Mouse (Mus musculus) cortical plate, adult 2 months (tissue): ENCODE measurements around the gene Mtrf1l. TPM values are rescaled to one million over a fixed set of nuclear protein-coding genes. Genes with fewer than 3 reads are reported as not detected.

Experiments
- H3K27ac ChIP-seq: fragments of 200-500 bp; 2 replicates; pipeline ENCODE4 v1.5.1; 2012; ENCODE audit warnings: low read length, control low read depth, inconsistent platforms; ENCODE audit not compliant: insufficient read depth
- H3K4me1 ChIP-seq: fragments of 200-500 bp; 2 replicates; pipeline ENCODE4 v1.6.1; 2011; ENCODE audit warnings: low read length; ENCODE audit not compliant: control insufficient read depth, insufficient read depth
- H3K4me3 ChIP-seq: fragments of 200-500 bp; 2 replicates; pipeline ENCODE4 v1.5.1; 2011; ENCODE audit warnings: mild to moderate bottlenecking, low read length, control low read depth; ENCODE audit not compliant: insufficient read depth
- CTCF ChIP-seq: fragments of 200-500 bp; IDR thresholded peaks from 2 replicates; pipeline ENCODE4 v1.5.1; 2011; ENCODE audit warnings: mild to moderate bottlenecking, control low read depth, low read length; ENCODE audit not compliant: insufficient read depth; ENCODE audit errors: extremely low read depth
- POLR2A ChIP-seq: fragments of 200-500 bp; IDR thresholded peaks from 2 replicates; pipeline ENCODE4 v1.6.1; 2011; ENCODE audit warnings: mild to moderate bottlenecking, low read length, control low read depth; ENCODE audit not compliant: insufficient read depth; ENCODE audit errors: extremely low read depth
- polyA plus RNA-seq: library from polyadenylated mRNA; depleted of rRNA; stranded (reverse); fragments of >200 nt; gene quantifications from 2 replicates; pipeline ENCODE4 v1.2.3, GENCODE M21; 2012

Gene Mtrf1l
- polyA plus RNA-seq, 1 experiment = 6.6 TPM

DNA sequence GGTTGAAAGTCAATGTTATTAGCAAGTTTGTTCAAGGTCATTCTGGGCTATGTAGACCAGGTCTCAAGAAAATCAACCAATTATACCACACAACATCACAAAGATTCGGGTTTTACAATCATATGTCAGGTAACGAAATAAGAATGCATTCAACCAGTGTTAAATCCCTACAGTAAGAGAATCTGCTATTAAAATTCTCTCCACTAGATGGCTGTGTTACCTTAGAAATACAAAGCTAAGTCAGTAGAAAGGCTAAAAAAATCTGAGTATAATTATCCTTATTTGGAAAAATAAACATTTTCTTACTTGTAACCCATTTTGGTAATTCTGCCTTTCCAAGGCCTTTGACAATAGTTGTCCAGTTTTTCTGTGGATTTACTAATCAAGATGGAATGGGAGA lies 23.2 kb upstream of the Mtrf1l start:
- TF ChIP-seq CTCF = no peak
- TF ChIP-seq POLR2A = no peak
- H3K4me3 ChIP-seq = no peak overlapping the region
- no peak overlapping the region for H3K27ac ChIP-seq
- no peaks in the 10 kb centered on the region; the same call in 1 of the 2 replicates for H3K4me1 ChIP-seq

DNA sequence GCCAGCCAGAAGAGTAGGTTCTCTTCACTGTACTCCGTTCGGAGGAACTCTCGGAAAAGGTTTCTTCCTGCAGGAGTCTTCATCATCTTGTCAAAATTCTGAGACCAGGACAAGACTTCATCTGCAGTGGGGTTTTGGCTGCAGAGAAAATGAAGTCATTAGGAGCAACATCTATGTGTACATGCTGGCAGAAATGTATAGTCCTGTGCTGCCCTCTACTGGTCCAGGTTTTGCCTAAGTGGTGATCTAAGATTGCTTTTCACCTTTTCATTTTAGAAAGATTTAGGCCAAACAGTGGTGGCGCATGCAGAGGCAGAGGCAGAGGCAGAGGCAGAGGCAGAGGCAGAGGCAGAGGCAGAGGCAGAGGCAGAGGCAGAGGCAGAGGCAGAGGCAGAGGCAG lies 17.7 kb upstream of the Mtrf1l start:
- Histone ChIP-seq H3K4me3 (no peak overlapping the region), H3K27ac (no peak overlapping the region), H3K4me1 (no peaks in the 10 kb centered on the region)
- TF ChIP-seq POLR2A (no peak), CTCF (peak; percentile 51; the same call in 1 of the 2 replicates)

DNA sequence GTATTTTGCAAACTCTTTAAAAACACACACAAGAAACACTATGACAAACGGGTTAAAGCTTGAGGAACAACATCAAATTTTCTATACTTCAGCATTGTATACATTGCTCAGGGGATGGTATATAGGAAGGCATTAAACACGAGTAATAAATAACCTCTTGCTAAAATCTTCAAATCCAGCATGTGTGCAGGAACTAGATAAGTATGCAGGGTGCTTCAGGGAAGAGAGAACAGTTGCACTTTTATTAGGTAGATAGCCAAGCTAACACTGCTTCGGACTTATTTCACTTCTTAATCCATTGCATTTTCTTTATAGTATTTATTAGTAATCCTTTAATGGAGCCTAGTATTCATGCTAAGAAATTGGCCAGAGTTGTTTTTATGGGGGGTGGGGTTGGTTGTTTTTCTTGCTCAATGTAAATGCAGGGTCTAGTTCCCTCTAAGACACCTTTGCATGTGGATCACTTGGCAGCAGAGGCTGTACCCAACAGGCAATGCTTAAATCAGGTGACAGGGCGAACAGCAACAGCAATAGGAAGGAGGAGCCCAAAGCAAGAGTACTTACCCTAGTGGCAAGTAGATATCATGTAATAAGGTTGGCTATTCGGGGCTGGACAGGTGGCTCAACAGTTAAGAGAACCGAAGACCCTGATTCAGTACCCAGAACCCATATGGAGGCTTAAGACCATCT lies 2.8 kb upstream of the Mtrf1l start:
- peaks cover 7% of the 10 kb centered on the region for H3K4me1 ChIP-seq
- TF ChIP-seq POLR2A (no peak), CTCF (no peak)
- H3K4me3 ChIP-seq = no peak overlapping the region
- no peak overlapping the region for H3K27ac ChIP-seq

DNA sequence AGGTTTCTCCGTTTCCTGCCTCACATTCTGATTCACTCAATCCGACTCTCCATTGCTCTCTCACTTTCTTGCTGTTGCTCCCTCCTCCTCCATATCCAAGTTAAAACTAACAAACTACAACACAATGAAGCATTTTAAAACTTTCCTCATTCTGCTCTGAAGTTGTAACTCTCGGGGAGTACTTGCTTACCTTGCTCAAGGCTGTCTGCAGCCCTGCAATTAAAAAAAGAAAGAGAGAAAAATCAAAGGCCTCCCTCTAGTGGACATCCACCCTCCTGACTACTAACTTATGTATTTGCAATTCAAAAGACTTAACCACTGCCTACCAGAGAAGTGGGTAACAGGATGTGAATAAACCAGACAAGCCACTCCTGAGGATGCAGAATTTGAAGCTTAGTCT lies 1.1 kb upstream of the Mtrf1l start:
- H3K27ac ChIP-seq = peak overlapping the region; percentile 60; the same call in 1 of the 2 replicates
- peak overlapping the region; percentile 69 for H3K4me3 ChIP-seq
- H3K4me1 ChIP-seq = peaks cover 7% of the 10 kb centered on the region
- peak; percentile 17; the same call in 1 of the 2 replicates for TF ChIP-seq CTCF
- no peak for TF ChIP-seq POLR2A

DNA sequence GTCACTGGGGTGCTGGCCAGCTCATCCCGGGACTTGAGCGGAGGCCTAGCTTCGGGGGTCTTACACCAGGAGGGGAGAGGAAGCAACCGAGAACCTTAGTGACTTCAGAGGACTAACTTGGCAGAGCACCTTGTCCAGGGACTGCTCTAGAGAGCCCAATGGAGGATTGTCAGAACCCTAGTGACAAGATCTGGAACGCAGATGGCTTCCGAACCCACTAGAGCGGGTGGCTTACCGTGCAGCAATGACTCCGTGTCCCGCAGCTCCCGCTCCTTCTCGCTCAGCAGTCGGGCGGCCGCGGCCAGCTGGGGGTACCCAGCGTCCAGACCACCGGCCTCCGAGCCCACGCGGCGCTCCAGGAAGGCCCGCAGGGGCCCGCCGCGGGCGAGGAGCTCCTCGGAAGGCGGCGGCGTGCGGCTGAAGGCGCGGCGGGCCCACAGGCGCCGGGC lies 395 bp downstream of the Mtrf1l start:
- peak overlapping the region; percentile 69 for H3K4me3 ChIP-seq
- peaks cover 7% of the 10 kb centered on the region for H3K4me1 ChIP-seq
- 0 out of 2 replicates have a peak overlapping the region, but pooled peaks have one; percentile 38 for H3K27ac ChIP-seq
- TF ChIP-seq POLR2A = no peak
- TF ChIP-seq CTCF = no peak

DNA sequence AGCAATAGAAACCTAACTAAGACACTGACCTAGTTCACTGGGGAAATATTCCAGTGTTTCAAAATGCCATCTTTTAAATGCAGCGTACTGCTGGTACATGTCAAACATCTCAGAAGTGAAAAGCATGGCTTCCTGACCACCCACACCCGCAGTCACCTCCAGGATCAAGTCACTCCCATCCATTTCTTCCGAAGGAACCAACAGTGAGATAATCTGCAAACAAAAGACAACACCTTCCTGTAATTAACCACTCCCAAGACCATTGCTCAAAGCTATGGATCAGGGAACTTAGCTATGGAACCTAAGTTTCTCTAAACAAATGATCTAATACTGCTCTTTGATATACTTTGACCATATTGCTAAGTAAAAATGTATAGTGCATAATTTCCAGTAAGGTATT lies 4.9 kb downstream of the Mtrf1l start:
- Histone ChIP-seq H3K27ac (no peak overlapping the region), H3K4me1 (peaks cover 7% of the 10 kb centered on the region), H3K4me3 (no peak overlapping the region)
- TF ChIP-seq CTCF (no peak), POLR2A (no peak)

DNA sequence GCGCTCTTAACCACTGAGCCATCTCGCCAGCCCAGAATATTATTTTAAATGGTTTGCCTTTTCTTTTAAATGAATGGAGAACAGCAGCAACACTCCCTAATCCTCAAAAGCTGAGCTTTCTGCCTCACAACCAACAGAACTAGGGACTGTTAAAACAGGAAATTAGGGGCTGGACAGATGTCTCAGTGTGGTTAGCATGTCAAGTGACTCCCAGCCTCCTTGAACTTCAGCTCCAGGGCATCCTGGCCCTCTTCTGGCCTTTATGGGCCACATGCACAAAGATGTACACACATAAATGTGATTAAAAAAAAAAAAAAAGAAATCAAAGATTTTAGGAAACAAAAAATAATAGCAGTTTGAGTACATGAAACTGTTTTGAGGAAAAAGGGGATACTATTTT lies 7.7 kb downstream of the Mtrf1l start:
- Histone ChIP-seq H3K27ac (no peak overlapping the region), H3K4me3 (no peak overlapping the region), H3K4me1 (no peaks in the 10 kb centered on the region)
- TF ChIP-seq CTCF (no peak), POLR2A (no peak)

DNA sequence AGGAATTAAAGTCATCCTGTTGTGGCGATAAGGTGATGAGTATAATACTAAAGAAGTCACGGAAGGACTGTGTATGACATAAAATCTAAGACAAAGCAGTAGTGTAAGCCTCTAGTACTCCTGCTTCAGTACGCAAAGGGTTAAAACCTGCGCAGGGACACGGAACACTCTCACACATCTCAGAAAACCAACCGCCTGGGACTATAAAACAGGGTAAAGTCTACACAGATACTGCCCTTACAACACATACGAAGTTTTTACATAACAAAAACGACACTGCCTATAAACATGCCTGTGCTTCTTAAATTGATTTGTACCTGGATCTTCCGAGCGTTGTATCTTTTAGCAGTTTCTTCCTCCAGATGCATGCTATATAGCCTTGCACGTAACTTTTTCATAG lies 10.0 kb downstream of the Mtrf1l start:
- TF ChIP-seq POLR2A (no peak), CTCF (no peak)
- no peak overlapping the region for H3K4me3 ChIP-seq
- no peaks in the 10 kb centered on the region for H3K4me1 ChIP-seq
- H3K27ac ChIP-seq = no peak overlapping the region

DNA sequence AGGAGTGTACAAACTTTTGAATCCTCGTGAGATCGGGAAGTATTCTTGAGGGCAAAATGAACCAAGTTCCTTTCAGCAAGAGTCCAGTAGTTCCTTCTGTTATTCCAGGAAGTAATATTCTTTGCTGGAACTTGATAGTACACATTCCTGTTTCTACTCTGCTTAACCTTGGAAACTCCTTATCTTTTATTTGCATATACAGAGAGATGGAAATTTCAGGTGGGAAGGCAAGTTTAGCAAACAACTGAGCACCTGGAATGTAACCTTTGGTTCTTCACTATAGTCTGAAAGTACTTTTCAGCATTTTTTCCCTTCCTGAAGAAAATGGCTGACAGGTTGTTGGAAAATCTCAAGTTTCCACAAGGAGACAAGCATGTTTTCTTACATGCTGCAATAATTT lies 16.0 kb downstream of the Mtrf1l start:
- Histone ChIP-seq H3K4me3 (no peak overlapping the region), H3K4me1 (no peaks in the 10 kb centered on the region; the same call in 1 of the 2 replicates), H3K27ac (no peak overlapping the region)
- TF ChIP-seq CTCF = no peak
- TF ChIP-seq POLR2A = no peak

DNA sequence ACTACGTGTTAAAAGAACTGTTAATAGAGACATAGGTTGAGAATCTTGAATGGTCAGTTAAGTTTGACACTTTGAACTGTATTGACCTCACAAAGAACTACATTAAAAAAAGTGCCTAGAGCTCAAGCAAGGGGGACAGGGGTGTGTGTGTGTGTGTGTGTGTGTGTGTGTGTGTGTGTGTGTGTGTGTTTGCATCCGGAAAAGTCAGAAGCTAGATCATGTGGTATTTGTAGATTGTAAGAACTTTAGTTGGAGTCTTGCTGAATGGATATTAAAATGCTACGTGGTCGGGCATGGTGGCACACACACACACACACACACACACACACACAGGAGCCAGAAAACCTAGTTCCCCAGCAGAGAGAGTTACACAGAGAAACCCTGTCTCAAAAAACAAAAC lies 16.7 kb downstream of the Mtrf1l start:
- no peak overlapping the region for H3K4me3 ChIP-seq
- TF ChIP-seq POLR2A (no peak), CTCF (no peak)
- H3K4me1 ChIP-seq = no peaks in the 10 kb centered on the region; the same call in 1 of the 2 replicates
- no peak overlapping the region for H3K27ac ChIP-seq
